Mouse (Mus musculus) kidney, embryonic 15.5 days (tissue): ENCODE measurements around the gene Prpsap1. TPM values are rescaled to one million over a fixed set of nuclear protein-coding genes. Genes with fewer than 3 reads are reported as not detected.

Source experiments
- polyA plus RNA-seq: library from polyadenylated mRNA; unstranded; fragments of >200 nt; fragmentation: Nextera tagmentation; extraction: Ambion mirVana; gene quantifications from 2 replicates; pipeline ENCODE4 v1.2.1, GENCODE M21; 2015

Gene Prpsap1
- polyA plus RNA-seq, 1 experiment from 2014 or later = 208 TPM

Other genes with a start within 250 kb of the Prpsap1 start
- gene Srp68, start 220.0 kb downstream of the Prpsap1 start, polyA plus RNA-seq = 91.3 and 96.5 TPM in 2 replicates
- 0.22 and 0.32 TPM in 2 replicates for gene Galr2, start 213.3 kb downstream of the Prpsap1 start, polyA plus RNA-seq
- 61.8 and 64.0 TPM in 2 replicates for gene Exoc7, start 187.0 kb downstream of the Prpsap1 start, polyA plus RNA-seq
- gene Foxj1, start 158.8 kb downstream of the Prpsap1 start, polyA plus RNA-seq = 2.9 TPM in 2 replicates
- gene Rnf157, start 81.2 kb downstream of the Prpsap1 start, polyA plus RNA-seq = 12.4 and 12.5 TPM in 2 replicates
- 45.7 and 58.1 TPM in 2 replicates for gene Ubald2, start 60.1 kb downstream of the Prpsap1 start, polyA plus RNA-seq
- 0.14 and 0.30 TPM in 2 replicates for gene Qrich2, start 28.0 kb downstream of the Prpsap1 start, polyA plus RNA-seq
- gene Sphk1, start 36.7 kb upstream of the Prpsap1 start, polyA plus RNA-seq = 4.1 and 6.3 TPM in 2 replicates
- 7.3 and 7.4 TPM in 2 replicates for gene Ube2o, start 87.2 kb upstream of the Prpsap1 start, polyA plus RNA-seq
- not detected in 2 replicates for gene Aanat, start 92.2 kb upstream of the Prpsap1 start, polyA plus RNA-seq
- 9.5 and 9.8 TPM in 2 replicates for gene Rhbdf2, start 132.8 kb upstream of the Prpsap1 start, polyA plus RNA-seq
- gene Prcd, start 159.3 kb upstream of the Prpsap1 start, polyA plus RNA-seq = 1.1 and 1.6 TPM in 2 replicates
- gene Cygb, start 160.1 kb upstream of the Prpsap1 start, polyA plus RNA-seq = 13.7 and 16.0 TPM in 2 replicates